Mouse (Mus musculus) kidney, adult 2 months (tissue): Measurements from ENCODE around the gene Hist1h4c.

Source experiments
- CTCF ChIP-seq: fragments of 200-500 bp; conservative IDR thresholded peaks from 2 replicates; pipeline ENCODE4 v1.5.1; 2011; ENCODE audit warnings: low read depth, mild to moderate bottlenecking, control low read depth, low read length, moderate library complexity, mixed read lengths; ENCODE audit not compliant: insufficient read depth, insufficient read length
- POLR2A ChIP-seq: fragments of 200-500 bp; IDR thresholded peaks from one replicate; pipeline ENCODE4 v1.6.1; 2011; ENCODE audit warnings: low read depth, low read length, control low read depth

DNA sequence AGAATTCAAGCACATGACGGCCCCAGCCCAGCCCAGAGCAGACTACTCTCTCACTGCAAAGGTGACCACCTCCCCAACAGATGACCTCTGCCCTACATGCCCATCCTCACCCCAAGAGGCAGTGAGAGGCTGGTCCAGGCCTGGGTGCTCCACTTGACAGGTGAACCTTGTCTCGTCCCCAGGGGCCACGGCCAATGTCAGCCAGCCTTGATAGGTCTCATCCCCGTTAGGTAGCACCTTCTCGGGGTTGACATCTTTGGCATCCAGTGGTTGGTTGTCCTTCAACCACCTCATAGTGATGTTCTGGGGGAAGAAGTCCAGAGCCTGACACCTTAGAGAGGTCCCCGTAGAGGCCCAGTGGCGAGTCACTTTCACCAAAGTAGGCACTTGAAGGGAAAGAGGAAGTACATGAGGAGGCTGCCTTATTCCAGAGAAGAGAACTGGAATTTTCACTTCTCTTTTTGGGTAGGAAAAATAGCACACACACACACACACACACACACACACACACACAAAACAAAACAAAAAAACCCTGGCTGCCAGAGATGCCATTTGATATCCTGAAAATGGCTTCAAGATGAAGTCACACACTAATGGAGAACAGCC lies 7.6 kb upstream of the Hist1h4c start:
- TF ChIP-seq CTCF: no peak
- TF ChIP-seq POLR2A: no peak
